Mouse (Mus musculus) forebrain, embryonic 12.5 days (tissue): ENCODE data around the gene Pacsin2. TPM values are rescaled to one million over a fixed set of nuclear protein-coding genes. Genes with fewer than 3 reads are reported as not detected.
A peak's percentile ranks its signal among the peaks of the same experiment; 100 is the strongest.
"Not testable (repeated sequence)": the region's sequence is repeated elsewhere in the genome, so short reads cannot be mapped to it uniquely, and the experiment has no call there.

Source experiments
- ATAC-seq: fragments of 200-750 bp; cut with Nextera tagmentation; 2 replicates; pipeline ENCODE4 v1.8.0; 2017; ENCODE audit warnings: moderate TSS enrichment; ENCODE audit not compliant: low FRiP score
- H3K27ac ChIP-seq: fragments of 300-500 bp; sonication (generic); 2 replicates; pipeline ENCODE4 v1.5.1; 2016; ENCODE audit warnings: mild to moderate bottlenecking
- H3K27me3 ChIP-seq: fragments of 300-500 bp; sonication (generic); 2 replicates; pipeline ENCODE4 v1.6.1; 2016; ENCODE audit warnings: mild to moderate bottlenecking
- H3K36me3 ChIP-seq: fragments of 300-500 bp; sonication (generic); replicated peaks from 2 replicates; pipeline ENCODE4 v1.6.1; 2016; ENCODE audit warnings: mild to moderate bottlenecking
- H3K4me1 ChIP-seq: fragments of 300-500 bp; sonication (generic); 2 replicates; pipeline ENCODE4 v1.6.1; 2016
- H3K4me2 ChIP-seq: fragments of 300-500 bp; sonication (generic); 2 replicates; pipeline ENCODE4 v1.6.1; 2016; ENCODE audit warnings: mild to moderate bottlenecking, moderate library complexity
- H3K4me3 ChIP-seq: fragments of 300-500 bp; sonication (generic); replicated peaks from 2 replicates; pipeline ENCODE4 v1.5.1; 2016; ENCODE audit warnings: mild to moderate bottlenecking
- H3K9ac ChIP-seq: fragments of 300-500 bp; sonication (generic); 2 replicates; pipeline ENCODE4 v1.6.1; 2016; ENCODE audit warnings: mild to moderate bottlenecking
- H3K9me3 ChIP-seq: fragments of 300-500 bp; sonication (generic); 2 replicates; pipeline ENCODE4 v1.6.1; 2016
- WGBS: fragments of 180-500 bp; shearing (Covaris S2); methylation state at CpG from one replicate; pipeline ENCODE4 v1.1.7; 2016; 5-methylcytosine and 5-hydroxymethylcytosine counted together
- polyA plus RNA-seq: library from polyadenylated mRNA; unstranded; fragments of >200 nt; fragmentation: Nextera tagmentation; extraction: Ambion mirVana; gene quantifications from 2 replicates; pipeline ENCODE4 v1.2.1, GENCODE M21; 2016

The Pacsin2 gene
- polyA plus RNA-seq, 1 experiment from 2014 or later: 37.0 TPM

GRCm38 (mm10) chr15:83408692-83409442 is 55.5 kb downstream of the Pacsin2 start:
- ATAC-seq: no peak
- H3K4me1 ChIP-seq: no peaks in the 10 kb centered on the region
- H3K27me3 ChIP-seq: no peaks in the 10 kb centered on the region
- H3K36me3 ChIP-seq: no peaks in the 10 kb centered on the region
- no peak overlapping the region for H3K27ac ChIP-seq
- H3K9me3 ChIP-seq: no peaks in the 10 kb centered on the region
- no peak overlapping the region for H3K9ac ChIP-seq
- 64% methylated on average over 8 of the region's 8 CpGs for WGBS
- H3K4me2 ChIP-seq: no peak overlapping the region
- H3K4me3 ChIP-seq: no peak overlapping the region

- Histone ChIP-seq H3K9me3 (no peaks in the 10 kb centered on the region), H3K4me1 (no peaks in the 10 kb centered on the region), H3K9ac (no peak overlapping the region), H3K4me3 (no peak overlapping the region), H3K4me2 (no peak overlapping the region), H3K27me3 (no peaks in the 10 kb centered on the region), H3K27ac (no peak overlapping the region), H3K36me3 (no peaks in the 10 kb centered on the region)
- ATAC-seq: no peak
- WGBS: 87% methylated on average over 5 of the region's 5 CpGs
Measured at GRCm38 (mm10) chr15:83408216-83408615, 56.2 kb downstream of the Pacsin2 start.

DNA sequence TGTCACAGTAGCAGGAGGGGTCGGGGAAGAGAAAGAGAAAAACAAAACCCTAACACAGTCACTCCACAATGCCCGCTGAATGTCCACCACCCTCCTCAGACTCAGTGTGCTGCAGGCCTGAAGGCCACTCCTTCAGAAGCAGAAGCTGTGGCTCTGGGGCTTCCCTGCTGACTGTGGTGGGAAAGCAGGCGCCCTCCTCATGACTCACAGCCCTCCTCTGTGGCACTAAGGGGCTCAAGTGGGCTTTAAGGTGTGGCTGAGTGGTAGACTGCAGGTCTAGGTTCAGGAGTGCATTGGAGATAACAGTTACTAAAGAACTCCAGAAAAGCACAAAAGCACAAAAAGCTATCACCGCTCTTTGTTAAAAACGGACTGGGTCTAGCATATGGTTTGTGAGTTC is 56.9 kb downstream of the Pacsin2 start:
- no peak overlapping the region for H3K9ac ChIP-seq
- H3K4me3 ChIP-seq: no peak overlapping the region
- ATAC-seq: no peak
- no peaks in the 10 kb centered on the region for H3K9me3 ChIP-seq
- no peak overlapping the region for H3K27ac ChIP-seq
- no peaks in the 10 kb centered on the region for H3K36me3 ChIP-seq
- H3K4me2 ChIP-seq: no peak overlapping the region
- no peaks in the 10 kb centered on the region for H3K27me3 ChIP-seq
- H3K4me1 ChIP-seq: peaks cover 3% of the 10 kb centered on the region; the same call in 1 of the 2 replicates
- WGBS: 89% methylated on average over 5 of the region's 5 CpGs

- not testable (repeated sequence) for H3K9me3 ChIP-seq, H3K4me3 ChIP-seq, H3K9ac ChIP-seq, H3K36me3 ChIP-seq, H3K27me3 ChIP-seq, H3K4me2 ChIP-seq, H3K4me1 ChIP-seq, H3K27ac ChIP-seq
- 85% methylated on average over 21 of the region's 40 CpGs for WGBS
- peak; percentile 71; the same call in 1 of the 2 replicates for ATAC-seq
Measured at GRCm38 (mm10) chr15:83405866-83406265, 58.5 kb downstream of the Pacsin2 start.

DNA sequence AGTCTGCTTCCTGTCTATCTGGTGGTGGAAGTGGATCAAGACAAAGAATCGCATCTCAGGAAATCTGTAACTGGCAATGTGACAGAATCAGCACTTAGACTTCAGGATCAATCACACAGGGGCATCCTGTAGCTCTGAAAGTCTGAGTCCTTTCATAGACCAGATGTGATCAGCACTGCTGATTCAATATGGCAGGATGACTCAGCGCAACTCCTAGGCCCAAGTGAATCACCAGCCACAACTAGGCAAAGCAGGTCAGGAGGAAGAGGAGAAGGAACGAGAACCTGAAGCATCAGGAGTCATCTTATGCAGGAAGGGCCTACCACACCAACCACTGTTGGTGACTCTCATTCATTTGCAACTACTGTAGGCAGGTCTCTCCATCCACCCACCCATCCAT is 60.4 kb downstream of the Pacsin2 start:
- no peaks in the 10 kb centered on the region for H3K9me3 ChIP-seq
- H3K4me1 ChIP-seq: peaks cover 3% of the 10 kb centered on the region; the same call in 1 of the 2 replicates
- no peak overlapping the region for H3K27ac ChIP-seq
- H3K9ac ChIP-seq: no peak overlapping the region
- 95% methylated on average over 3 of the region's 3 CpGs for WGBS
- no peaks in the 10 kb centered on the region for H3K27me3 ChIP-seq
- ATAC-seq: no peak
- H3K4me3 ChIP-seq: no peak overlapping the region
- no peaks in the 10 kb centered on the region for H3K36me3 ChIP-seq
- H3K4me2 ChIP-seq: no peak overlapping the region

DNA sequence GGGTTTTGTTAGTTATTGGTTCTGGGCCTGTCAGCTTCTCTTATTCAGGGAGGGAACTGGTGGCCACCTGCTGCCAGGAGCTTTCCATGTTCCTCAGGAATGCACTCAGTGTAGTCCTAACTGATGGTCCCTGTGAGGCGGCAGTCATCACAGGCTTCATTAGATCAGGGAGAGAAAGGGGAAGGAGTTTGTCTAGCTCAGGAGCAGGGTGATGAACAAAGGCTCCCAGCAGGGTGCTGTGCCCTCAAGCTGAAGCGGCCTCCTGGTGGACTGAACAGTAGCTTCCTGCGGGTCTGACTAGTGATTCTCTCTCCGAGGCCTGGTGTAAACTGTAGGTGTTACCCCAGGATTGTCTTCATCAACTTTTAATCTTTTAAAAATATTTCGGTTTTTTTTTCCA is 61.4 kb downstream of the Pacsin2 start:
- no peaks in the 10 kb centered on the region for H3K36me3 ChIP-seq
- H3K4me3 ChIP-seq: no peak overlapping the region
- no peak overlapping the region for H3K9ac ChIP-seq
- ATAC-seq: no peak
- WGBS: 33% methylated on average over 5 of the region's 5 CpGs
- no peaks in the 10 kb centered on the region for H3K27me3 ChIP-seq
- H3K27ac ChIP-seq: no peak overlapping the region
- peaks cover 3% of the 10 kb centered on the region; the same call in 1 of the 2 replicates for H3K4me1 ChIP-seq
- H3K9me3 ChIP-seq: no peaks in the 10 kb centered on the region
- H3K4me2 ChIP-seq: no peak overlapping the region

DNA sequence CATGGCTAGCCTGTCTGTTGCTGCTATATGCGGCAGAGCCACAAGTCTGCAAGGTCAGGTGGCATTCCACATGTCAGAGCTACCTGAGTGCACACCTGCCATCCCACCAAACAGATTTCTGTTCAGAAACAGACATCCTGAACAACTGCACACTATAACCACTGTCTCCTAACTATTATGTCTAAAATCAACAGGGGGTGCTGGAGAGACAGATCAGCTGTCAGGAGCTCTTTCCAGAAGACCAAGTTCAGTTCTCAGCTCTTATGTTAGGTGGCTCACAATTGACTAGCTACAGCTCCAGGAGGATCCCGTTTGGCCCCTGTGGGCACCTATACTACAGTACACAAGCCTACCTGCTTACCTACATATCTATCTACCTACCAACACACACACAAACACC is 71.7 kb downstream of the Pacsin2 start:
- no peak overlapping the region for H3K4me2 ChIP-seq
- no peaks in the 10 kb centered on the region for H3K9me3 ChIP-seq
- 0 out of 2 replicates have a peak, but pooled peaks cover 9% of the 10 kb centered on the region for H3K36me3 ChIP-seq
- H3K9ac ChIP-seq: no peak overlapping the region
- H3K27ac ChIP-seq: no peak overlapping the region
- no peaks in the 10 kb centered on the region for H3K27me3 ChIP-seq
- 85% methylated on average over 2 of the region's 2 CpGs for WGBS
- no peak overlapping the region for H3K4me3 ChIP-seq
- no peak for ATAC-seq
- 0 out of 2 replicates have a peak, but pooled peaks cover 3% of the 10 kb centered on the region for H3K4me1 ChIP-seq

DNA sequence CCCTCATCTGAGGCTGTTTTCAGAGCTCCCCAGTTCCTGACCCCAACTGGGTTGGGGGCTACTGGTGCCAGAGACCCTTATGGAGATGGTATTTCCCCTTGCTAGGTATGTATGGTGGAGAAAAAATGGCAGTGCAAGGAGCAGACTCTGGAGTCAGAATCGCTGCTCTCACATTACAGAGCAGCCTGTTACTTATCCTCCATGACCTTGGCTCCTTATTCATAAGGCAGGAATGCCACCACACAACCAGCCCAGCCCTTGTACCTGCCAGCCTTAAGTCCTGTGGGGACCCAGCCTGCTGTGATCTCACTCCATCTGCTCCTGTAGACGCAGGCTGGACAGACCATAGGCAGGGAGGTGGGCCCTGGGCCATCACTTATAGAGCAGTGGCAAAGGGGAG is 76.5 kb downstream of the Pacsin2 start:
- no peaks in the 10 kb centered on the region for H3K27me3 ChIP-seq
- H3K27ac ChIP-seq: no peak overlapping the region
- peaks cover 16% of the 10 kb centered on the region; the same call in 1 of the 2 replicates for H3K36me3 ChIP-seq
- H3K4me3 ChIP-seq: no peak overlapping the region
- H3K9me3 ChIP-seq: no peaks in the 10 kb centered on the region
- ATAC-seq: no peak
- no peak overlapping the region for H3K4me2 ChIP-seq
- no peaks in the 10 kb centered on the region for H3K4me1 ChIP-seq
- H3K9ac ChIP-seq: no peak overlapping the region
- 88% methylated on average over 2 of the region's 2 CpGs for WGBS

DNA sequence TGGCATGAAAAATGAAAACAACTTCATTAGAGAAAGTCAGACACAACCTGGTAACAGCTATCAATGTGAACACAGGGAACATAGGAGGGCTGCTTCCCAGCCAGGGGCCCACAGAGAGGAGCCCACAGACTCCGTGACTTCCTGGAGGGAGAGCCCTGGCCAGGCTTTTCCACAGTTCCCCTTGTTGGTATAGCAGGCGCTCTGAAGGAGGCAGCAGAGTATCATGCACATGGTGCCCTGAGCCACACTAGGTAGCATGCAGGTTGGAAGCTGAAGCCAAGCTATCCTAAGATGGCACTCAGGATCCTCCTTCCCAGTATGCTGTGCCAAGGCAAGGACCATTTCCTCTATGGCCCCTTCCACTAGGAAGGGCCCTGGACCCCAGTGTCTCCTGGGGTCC is 80.8 kb downstream of the Pacsin2 start:
- Histone ChIP-seq H3K4me1 (no peaks in the 10 kb centered on the region), H3K9me3 (no peaks in the 10 kb centered on the region), H3K27ac (0 out of 2 replicates have a peak overlapping the region, but pooled peaks have one; percentile 3), H3K4me3 (no peak overlapping the region), H3K4me2 (no peak overlapping the region), H3K9ac (no peak overlapping the region), H3K27me3 (no peaks in the 10 kb centered on the region), H3K36me3 (peaks cover 16% of the 10 kb centered on the region)
- ATAC-seq: no peak
- 95% methylated on average over 2 of the region's 2 CpGs for WGBS

- 87% methylated on average over 5 of the region's 5 CpGs for WGBS
- Histone ChIP-seq H3K27ac (no peak overlapping the region), H3K4me1 (no peaks in the 10 kb centered on the region), H3K9ac (no peak overlapping the region), H3K4me3 (no peak overlapping the region), H3K4me2 (no peak overlapping the region), H3K36me3 (peaks cover 20% of the 10 kb centered on the region), H3K27me3 (no peaks in the 10 kb centered on the region), H3K9me3 (no peaks in the 10 kb centered on the region)
- ATAC-seq: no peak
Measured at GRCm38 (mm10) chr15:83383136-83383535, 81.3 kb downstream of the Pacsin2 start.

DNA sequence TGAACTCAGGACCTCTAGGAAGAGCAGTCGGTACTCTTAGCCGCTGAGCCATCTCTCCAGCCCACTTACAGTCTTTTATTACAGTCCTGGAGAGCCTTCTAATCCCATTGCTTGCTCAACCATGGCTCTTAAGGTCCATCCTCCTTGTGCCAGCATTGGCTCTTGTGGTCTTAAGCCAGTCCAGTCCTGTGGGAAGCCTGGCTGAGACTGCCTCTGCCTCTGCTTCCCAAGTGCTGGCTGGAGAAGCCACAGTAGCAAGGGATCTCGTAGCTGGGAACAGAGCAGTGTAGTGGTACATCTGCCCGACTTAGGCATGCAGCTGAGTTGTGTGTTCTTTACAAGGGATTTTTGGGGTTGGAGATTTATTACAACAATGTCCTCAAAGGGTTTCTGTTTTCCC is 81.9 kb downstream of the Pacsin2 start:
- no peak overlapping the region for H3K4me2 ChIP-seq
- H3K4me1 ChIP-seq: no peaks in the 10 kb centered on the region
- no peaks in the 10 kb centered on the region for H3K27me3 ChIP-seq
- no peak for ATAC-seq
- no peak overlapping the region for H3K27ac ChIP-seq
- H3K4me3 ChIP-seq: no peak overlapping the region
- H3K9ac ChIP-seq: no peak overlapping the region
- H3K9me3 ChIP-seq: no peaks in the 10 kb centered on the region
- WGBS: 97% methylated on average over 4 of the region's 4 CpGs
- peaks cover 13% of the 10 kb centered on the region for H3K36me3 ChIP-seq

DNA sequence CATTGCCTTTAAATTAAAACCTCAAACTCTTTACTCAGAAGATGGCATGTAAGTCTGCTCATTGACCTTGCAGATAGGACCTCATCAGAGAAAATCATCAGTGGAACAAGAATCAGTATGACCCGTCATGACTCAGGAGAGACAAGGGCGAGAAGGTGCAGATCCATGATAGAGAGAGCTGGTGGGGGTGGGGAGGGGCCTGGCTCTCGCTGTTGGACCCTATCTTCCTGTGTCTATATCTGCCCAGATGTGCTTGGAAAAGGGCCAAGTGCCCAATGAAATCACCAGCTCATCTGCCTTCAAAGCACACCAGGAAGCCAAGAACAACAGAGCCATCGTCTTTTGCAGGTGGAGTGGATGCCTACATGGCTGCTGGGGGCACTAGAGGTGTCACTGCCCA is 87.3 kb downstream of the Pacsin2 start:
- no peaks in the 10 kb centered on the region for H3K4me1 ChIP-seq
- no peak overlapping the region for H3K9ac ChIP-seq
- no peaks in the 10 kb centered on the region for H3K27me3 ChIP-seq
- no peak for ATAC-seq
- peaks cover 8% of the 10 kb centered on the region; the same call in 1 of the 2 replicates for H3K36me3 ChIP-seq
- no peak overlapping the region for H3K4me2 ChIP-seq
- H3K4me3 ChIP-seq: no peak overlapping the region
- H3K9me3 ChIP-seq: no peaks in the 10 kb centered on the region
- H3K27ac ChIP-seq: no peak overlapping the region
- 87% methylated on average over 4 of the region's 4 CpGs for WGBS

DNA sequence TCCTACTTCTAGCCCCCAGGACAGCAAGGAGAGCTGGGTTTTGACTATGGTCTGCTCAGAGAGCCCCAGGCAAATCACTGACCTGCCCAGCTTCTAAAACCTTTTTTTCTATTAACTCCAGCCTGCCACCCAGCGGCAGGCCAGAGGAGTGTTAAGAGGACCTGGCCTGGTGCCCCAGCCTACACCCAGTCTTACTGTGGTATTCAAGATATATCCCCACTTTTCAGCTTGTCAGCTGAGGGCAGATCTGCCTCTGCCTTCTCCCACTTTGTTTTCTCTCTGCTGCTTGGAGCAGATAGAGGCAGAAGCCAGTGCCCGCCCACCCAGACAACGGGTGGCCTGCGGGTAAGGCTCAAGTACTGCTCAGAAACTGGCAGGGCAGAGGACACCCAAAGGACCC is 89.3 kb downstream of the Pacsin2 start:
- Histone ChIP-seq H3K4me3 (no peak overlapping the region), H3K36me3 (peaks cover 8% of the 10 kb centered on the region; the same call in 1 of the 2 replicates), H3K9ac (no peak overlapping the region), H3K27ac (no peak overlapping the region), H3K9me3 (no peaks in the 10 kb centered on the region), H3K4me2 (no peak overlapping the region), H3K4me1 (no peaks in the 10 kb centered on the region), H3K27me3 (no peaks in the 10 kb centered on the region)
- no peak for ATAC-seq
- 67% methylated on average over 4 of the region's 4 CpGs for WGBS
